Mouse (Mus musculus) adrenal gland, postnatal 0 days (tissue): ENCODE results near the gene Gdpd3. TPM values are rescaled to one million over a fixed set of nuclear protein-coding genes. Genes with fewer than 3 reads are reported as not detected.

ENCODE experiments used
- polyA plus RNA-seq: library from polyadenylated mRNA; unstranded; fragments of >200 nt; fragmentation: Nextera tagmentation; extraction: Ambion mirVana; gene quantifications from 2 replicates; pipeline ENCODE4 v1.2.1, GENCODE M21; 2015

Gene Gdpd3
- polyA plus RNA-seq: 1.4 and 2.6 TPM in 2 replicates

GRCm38 (mm10) chr7:126766201-126766600, at the start of gene Gdpd3:
TSS of gene Gdpd3 (plus strand) at chr7:126766334.

GRCm38 (mm10) chr7:126759050-126759671, 7.0 kb upstream of the Gdpd3 start, which contains the start of gene Mapk3:
TSS of gene Mapk3 (plus strand) at chr7:126759601.

GRCm38 (mm10) chr7:126776598-126777057, 10.5 kb downstream of the Gdpd3 start, which contains the start of gene Ypel3:
TSS of gene Ypel3 (plus strand) at chr7:126776955.

GRCm38 (mm10) chr7:126780971-126781635, 15.0 kb downstream of the Gdpd3 start, which contains the start of gene Tbx6:
TSS of gene Tbx6 (plus strand) at chr7:126781483.

GRCm38 (mm10) chr7:126791851-126792720, 26.0 kb downstream of the Gdpd3 start, which contains the start of gene Ppp4c:
TSS of gene Ppp4c (minus strand) at chr7:126792496.

GRCm38 (mm10) chr7:126797411-126798126, 31.4 kb downstream of the Gdpd3 start, which contains the start of gene Fam57b:
TSS of gene Fam57b (plus strand) at chr7:126797668.

Other genes starting within 250 kb of the Gdpd3 start
- gene Eif3c, start 199.9 kb upstream of the Gdpd3 start, polyA plus RNA-seq: 124 and 159 TPM in 2 replicates
- gene Apobr, start 181.4 kb upstream of the Gdpd3 start, polyA plus RNA-seq: 0.87 and 1.9 TPM in 2 replicates
- 18.2 and 21.2 TPM in 2 replicates for gene Cln3, start 180.5 kb upstream of the Gdpd3 start, polyA plus RNA-seq
- gene Il27, start 171.4 kb upstream of the Gdpd3 start, polyA plus RNA-seq: not detected in 2 replicates
- gene Nupr1, start 135.5 kb upstream of the Gdpd3 start, polyA plus RNA-seq: 25.1 and 37.7 TPM in 2 replicates
- gene Sgf29, start 117.0 kb upstream of the Gdpd3 start, polyA plus RNA-seq: 21.8 and 29.0 TPM in 2 replicates
- gene Sult1a1, start 89.9 kb upstream of the Gdpd3 start, polyA plus RNA-seq: 41.3 and 56.5 TPM in 2 replicates
- gene Bola2, start 70.9 kb upstream of the Gdpd3 start, polyA plus RNA-seq: 164 and 213 TPM in 2 replicates
- 7.1 and 8.3 TPM in 2 replicates for gene Slx1b, start 70.5 kb upstream of the Gdpd3 start, polyA plus RNA-seq
- gene Coro1a, start 58.5 kb upstream of the Gdpd3 start, polyA plus RNA-seq: 30.5 and 42.8 TPM in 2 replicates
- gene Mapk3, start 6.7 kb upstream of the Gdpd3 start, polyA plus RNA-seq: 85.9 and 91.2 TPM in 2 replicates
- gene Ypel3, start 10.6 kb downstream of the Gdpd3 start, polyA plus RNA-seq: 268 and 297 TPM in 2 replicates
- 0.07 and 0.25 TPM in 2 replicates for gene Tbx6, start 15.1 kb downstream of the Gdpd3 start, polyA plus RNA-seq
- 149 and 172 TPM in 2 replicates for gene Ppp4c, start 26.2 kb downstream of the Gdpd3 start, polyA plus RNA-seq
- 3.6 and 8.0 TPM in 2 replicates for gene Fam57b, start 31.3 kb downstream of the Gdpd3 start, polyA plus RNA-seq
- gene 4930451I11Rik, start 65.3 kb downstream of the Gdpd3 start, polyA plus RNA-seq: not detected in 2 replicates
- gene Doc2a, start 81.1 kb downstream of the Gdpd3 start, polyA plus RNA-seq: 1.7 and 6.6 TPM in 2 replicates
- 7.6 and 11.4 TPM in 2 replicates for gene Hirip3, start 95.6 kb downstream of the Gdpd3 start, polyA plus RNA-seq
- gene Ino80e, start 96.0 kb downstream of the Gdpd3 start, polyA plus RNA-seq: 49.7 and 55.2 TPM in 2 replicates
- gene Taok2, start 118.4 kb downstream of the Gdpd3 start, polyA plus RNA-seq: 17.9 and 23.1 TPM in 2 replicates
- 50.5 and 58.1 TPM in 2 replicates for gene Tmem219, start 156.6 kb downstream of the Gdpd3 start, polyA plus RNA-seq
- gene Kctd13, start 162.5 kb downstream of the Gdpd3 start, polyA plus RNA-seq: 21.4 and 26.4 TPM in 2 replicates
- 1.0 and 1.3 TPM in 2 replicates for gene Asphd1, start 183.2 kb downstream of the Gdpd3 start, polyA plus RNA-seq
- 35.6 and 92.1 TPM in 2 replicates for gene Sez6l2, start 184.2 kb downstream of the Gdpd3 start, polyA plus RNA-seq
- 79.0 and 102 TPM in 2 replicates for gene Cdipt, start 209.6 kb downstream of the Gdpd3 start, polyA plus RNA-seq
- gene Cdiptos, start 209.8 kb downstream of the Gdpd3 start, polyA plus RNA-seq: 3.6 and 5.2 TPM in 2 replicates
- gene Mvp, start 248.3 kb downstream of the Gdpd3 start, polyA plus RNA-seq: 30.4 and 57.1 TPM in 2 replicates